Mouse (Mus musculus) CD4-positive, CD25-positive, alpha-beta regulatory T cell, adult 2 months (primary cell): ENCODE data around the gene 1700088E04Rik.

Source experiments
- DNase-seq: peaks from one replicate; pipeline ENCODE4 v3.0.0-alpha.2; 2012; ENCODE audit warnings: low read depth, low spot score

Gene 1700088E04Rik

GRCm38 (mm10) chr15:79140866-79141565 is at the start of gene 1700088E04Rik, which contains the start of gene Polr2f:
1700088E04Rik (minus strand) TSS chr15:79141253.
Polr2f (plus strand) TSS chr15:79141009.
- peak; percentile 97 for DNase-seq

DNA sequence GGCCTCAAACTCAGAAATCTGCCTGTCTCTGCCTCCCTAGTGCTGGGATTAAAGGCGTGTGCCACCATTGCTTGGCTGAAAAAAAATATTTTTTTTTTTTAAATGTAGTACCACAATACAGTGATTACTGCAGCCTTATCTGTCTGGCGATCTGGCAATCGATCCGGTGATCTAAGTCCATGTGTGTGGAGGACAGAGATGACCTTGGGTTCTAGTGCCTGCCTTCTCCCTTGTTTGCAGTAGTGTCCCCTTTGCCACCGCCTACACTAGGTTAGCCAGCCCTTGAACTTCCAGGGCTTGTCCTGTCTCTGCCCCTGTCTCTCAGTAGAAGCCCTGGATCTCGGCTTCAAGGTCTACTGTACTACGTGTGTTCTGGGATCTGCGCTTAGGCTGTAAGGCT is 46.8 kb upstream of the 1700088E04Rik start:
- no peak for DNase-seq

DNA sequence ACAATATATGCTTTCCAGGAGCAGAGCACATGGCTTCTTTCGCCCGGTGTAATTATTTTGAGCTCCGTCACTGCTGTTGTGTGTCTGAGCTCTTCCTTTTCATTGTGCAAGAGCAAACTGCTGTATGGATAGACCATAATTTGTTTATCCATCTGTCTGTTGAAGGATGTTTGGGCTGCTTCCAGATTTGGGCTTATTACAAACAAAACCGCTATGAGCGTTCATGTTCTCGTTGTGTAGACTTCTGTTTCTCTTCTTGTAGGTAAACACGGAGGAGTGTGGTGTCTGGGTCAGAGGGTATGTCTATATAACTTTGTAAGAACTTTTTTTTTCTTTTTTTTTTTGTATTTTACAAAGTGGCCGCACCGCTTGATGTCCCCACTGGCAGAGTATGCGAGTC is 44.2 kb upstream of the 1700088E04Rik start:
- no peak for DNase-seq

GRCm38 (mm10) chr15:79176905-79177304 is 35.9 kb upstream of the 1700088E04Rik start:
- no peak for DNase-seq

DNA sequence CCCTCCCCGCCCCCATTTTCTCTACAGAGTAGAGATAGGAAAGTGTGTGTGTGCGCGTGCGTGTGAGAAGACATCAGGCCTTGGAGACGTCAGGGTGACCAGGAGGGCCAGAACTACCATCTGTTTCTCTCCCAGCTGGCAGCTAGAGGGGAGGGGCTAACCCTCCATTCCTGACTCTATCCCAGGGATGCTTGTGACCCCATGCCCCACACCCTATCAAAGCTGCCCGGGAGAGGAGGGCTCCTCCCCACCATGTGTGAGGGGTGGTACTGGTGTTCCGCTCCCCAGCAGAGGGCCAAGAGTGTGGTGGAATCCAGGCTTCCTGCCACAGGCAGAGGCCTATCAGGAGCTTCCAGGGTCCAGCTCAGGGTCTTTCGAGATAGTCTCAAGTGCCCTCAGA is 25.7 kb upstream of the 1700088E04Rik start:
- no peak for DNase-seq

DNA sequence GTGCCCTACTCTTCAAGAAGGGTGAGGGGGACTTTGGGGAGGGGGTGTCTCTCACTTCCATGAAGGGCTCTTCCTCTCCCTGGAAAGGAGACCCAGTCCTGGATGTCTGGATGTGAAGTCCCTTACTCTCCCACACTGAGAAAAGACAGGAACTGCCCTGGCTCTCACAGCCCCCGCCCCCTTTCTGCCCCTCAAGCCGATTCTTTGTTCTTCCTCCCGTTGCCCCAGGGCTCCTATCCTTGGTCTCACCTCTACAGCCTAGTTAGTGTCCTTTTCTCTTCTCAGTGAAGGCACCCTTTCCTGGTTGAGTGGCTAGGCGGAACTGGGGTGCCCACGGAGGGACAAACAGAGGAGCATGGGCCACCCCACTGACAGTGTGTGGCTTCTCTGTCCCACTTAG is 24.1 kb upstream of the 1700088E04Rik start, which contains the start of gene Sox10:
Sox10 (minus strand) TSS at position 101 of the 400 bp plus-strand sequence.
- DNase-seq, result no peak

DNA sequence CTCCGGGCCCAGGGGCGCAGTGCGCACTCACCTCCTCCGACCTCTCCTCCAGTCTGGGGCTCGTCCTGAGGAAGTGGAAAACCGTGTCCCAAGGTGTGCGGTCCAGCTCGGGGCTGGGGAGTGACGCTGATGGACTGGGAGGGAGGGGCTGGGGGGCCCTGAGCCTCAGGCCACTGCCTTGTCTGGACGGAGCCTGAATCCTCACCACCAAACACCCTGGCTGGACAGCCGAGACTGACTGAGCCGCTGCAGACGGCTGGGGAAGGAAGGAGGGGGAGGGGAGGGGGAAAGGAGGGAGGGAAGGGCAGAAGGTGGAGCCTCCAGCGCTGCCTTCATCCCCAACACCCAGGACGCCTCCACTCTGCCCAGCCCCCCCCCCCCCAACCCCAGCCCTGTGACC is 23.2 kb upstream of the 1700088E04Rik start:
- no peak for DNase-seq

DNA sequence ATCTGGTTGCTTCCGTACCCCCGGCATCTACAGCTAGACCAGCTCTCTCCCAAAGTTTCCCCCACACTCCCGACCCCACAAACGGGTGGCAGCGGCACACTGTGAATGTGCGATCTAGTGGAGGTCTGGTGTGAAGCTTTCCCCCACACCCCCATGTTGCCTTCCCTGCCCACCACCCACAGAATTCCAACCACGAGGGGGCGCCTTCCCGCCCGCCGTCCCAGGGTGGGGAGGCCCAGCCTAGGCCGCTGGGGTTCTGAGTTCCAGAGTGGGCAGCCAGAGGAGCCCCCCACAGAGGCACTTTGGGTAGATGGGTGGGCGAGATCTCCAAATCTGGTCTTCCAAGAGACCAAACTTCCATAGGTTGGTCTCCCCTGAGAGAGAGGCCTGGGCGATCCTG is 21.8 kb upstream of the 1700088E04Rik start:
- DNase-seq, result no peak

DNA sequence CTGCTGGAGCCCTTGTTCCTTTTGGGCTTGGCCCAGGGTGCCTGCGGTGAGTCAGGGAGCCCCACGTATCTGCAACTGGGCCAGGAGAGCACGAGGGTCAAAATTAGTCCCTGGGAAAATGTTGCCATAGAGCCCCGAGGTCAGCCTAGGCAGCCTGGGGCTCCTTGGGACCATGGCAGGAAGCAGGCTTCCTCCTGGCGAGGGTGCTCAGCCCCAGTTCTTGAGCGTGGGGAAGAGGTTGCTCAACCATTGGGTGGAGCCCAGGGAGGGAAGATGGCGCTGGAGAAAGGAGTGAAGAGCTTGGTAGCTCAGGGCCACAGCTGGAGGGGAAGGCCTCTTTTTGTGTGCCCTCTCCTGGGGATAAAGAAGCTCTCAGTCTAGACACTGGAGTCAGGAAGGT is 21.2 kb upstream of the 1700088E04Rik start:
- DNase-seq, result no peak

- no peak for DNase-seq
Measured at GRCm38 (mm10) chr15:79155572-79155971, 14.5 kb upstream of the 1700088E04Rik start.

GRCm38 (mm10) chr15:79152709-79153108 is 11.7 kb upstream of the 1700088E04Rik start:
- DNase-seq, result no peak

GRCm38 (mm10) chr15:79151881-79152280 is 10.8 kb upstream of the 1700088E04Rik start:
- DNase-seq, result no peak

GRCm38 (mm10) chr15:79148533-79148932 is 7.5 kb upstream of the 1700088E04Rik start:
- peak; percentile 89 for DNase-seq

- no peak for DNase-seq
Measured at GRCm38 (mm10) chr15:79145522-79145921, 4.5 kb upstream of the 1700088E04Rik start.

- no peak for DNase-seq
Measured at GRCm38 (mm10) chr15:79144021-79144420, 3.0 kb upstream of the 1700088E04Rik start.

DNA sequence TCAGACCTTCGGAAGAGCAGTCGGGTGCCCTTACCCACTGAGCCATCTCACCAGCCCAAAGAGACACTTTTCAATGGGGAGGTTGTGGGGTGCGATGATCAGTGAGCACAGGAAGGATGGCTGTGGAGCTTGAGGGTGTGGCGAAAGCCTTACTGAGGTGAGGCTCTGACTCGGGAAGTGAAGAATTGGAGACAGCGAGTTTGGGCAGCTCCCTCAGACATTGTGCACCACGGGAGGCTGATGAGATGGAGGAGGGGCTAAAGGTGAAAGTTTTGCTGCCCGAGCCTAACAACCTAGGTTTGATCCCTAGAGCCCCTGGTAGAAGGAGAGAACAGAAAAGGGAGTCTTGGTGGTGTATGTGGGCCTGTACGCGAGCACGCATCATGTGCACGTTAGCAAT is 2.3 kb upstream of the 1700088E04Rik start:
- no peak for DNase-seq

DNA sequence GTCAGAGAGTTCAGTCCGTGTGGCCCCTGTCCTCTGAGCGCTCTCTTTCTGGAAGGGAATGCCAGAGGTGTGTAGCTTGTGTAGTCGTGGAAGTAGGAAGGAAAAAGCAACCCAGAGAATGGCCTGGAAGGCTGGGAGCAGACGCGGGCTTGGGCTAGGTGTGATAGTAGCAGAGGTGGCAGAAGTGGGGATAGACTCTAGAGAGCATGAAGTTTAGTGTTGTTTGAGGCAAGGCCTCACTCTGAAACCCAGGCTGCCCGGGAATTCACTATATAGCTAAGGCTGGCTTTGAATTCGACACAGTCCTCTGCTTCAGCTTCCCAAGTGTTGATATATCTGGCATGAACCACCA is 489 bp upstream of the 1700088E04Rik start:
- DNase-seq, result no peak

DNA sequence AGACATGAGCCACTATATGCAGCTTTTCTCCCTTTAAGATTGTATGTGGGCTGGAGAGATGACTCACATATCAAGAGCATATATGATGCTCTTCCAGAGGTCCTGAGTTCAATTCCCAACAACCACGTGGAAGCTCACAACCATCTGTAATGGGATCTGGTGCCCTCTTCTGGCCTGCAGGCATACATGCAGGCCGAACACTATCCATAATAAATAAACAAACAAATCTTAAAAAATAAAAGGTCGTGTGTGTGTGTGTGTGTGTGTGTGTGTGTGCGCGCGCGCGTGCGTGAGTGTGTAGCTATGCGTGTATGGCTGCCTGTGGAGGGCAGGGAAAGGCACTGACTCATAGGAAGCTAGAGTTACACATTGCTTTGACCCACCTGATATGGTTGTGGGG is 1.4 kb downstream of the 1700088E04Rik start:
- DNase-seq, result peak; percentile 60

- no peak for DNase-seq
Measured at GRCm38 (mm10) chr15:79135783-79136575, 5.1 kb downstream of the 1700088E04Rik start.

GRCm38 (mm10) chr15:79135332-79135731 is 5.7 kb downstream of the 1700088E04Rik start:
- no peak for DNase-seq

DNA sequence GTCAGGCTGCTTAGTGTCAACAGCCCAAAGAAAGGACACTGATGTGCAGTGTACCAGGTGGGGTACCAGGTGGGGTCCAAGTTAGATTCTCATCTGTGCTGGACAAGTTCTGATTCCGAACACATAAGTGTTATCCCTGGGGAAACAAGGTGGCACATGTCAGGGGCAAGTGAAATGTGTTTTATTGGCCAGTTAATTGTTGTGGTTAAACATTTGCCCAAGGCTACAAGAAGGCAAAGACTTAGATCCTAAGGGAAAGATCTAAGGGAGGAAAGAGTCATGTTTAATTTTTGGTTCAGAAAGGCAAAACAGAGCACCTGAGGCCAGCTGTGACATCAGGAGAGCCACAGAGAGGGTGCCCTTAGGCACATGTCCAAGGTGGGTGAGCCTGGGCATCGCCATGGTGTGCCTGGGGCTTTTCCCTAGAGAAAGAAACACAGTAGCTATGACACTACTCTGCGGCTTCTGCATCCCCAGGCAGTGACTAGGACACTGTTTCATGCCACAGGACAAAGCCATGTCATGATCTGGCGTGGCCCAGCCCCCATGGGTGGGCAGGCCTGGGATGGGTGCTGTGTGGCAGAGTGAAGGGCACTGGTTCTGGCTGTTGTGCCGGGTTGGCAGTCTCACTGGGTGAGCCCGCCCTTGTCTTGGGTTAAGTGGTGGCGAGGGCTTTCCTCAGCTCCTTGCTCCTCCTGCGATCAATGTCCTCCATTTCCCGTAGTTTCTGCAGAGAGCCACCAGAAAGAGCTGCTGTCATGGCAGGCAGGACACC is 6.4 kb downstream of the 1700088E04Rik start:
- no peak for DNase-seq

- no peak for DNase-seq
Measured at GRCm38 (mm10) chr15:79133191-79133661, 7.8 kb downstream of the 1700088E04Rik start.
